Mouse (Mus musculus) retina, adult 2 months (tissue): ENCODE data around the gene Gm20671.
"Not testable (repeated sequence)": the region's sequence is repeated elsewhere in the genome, so short reads cannot be mapped to it uniquely, and the experiment has no call there.

Experiments used
- DNase-seq: peaks from one replicate; pipeline ENCODE4 v3.0.0-alpha.2; 2012; ENCODE audit warnings: low read depth, low spot score

Gm20671 gene

DNA sequence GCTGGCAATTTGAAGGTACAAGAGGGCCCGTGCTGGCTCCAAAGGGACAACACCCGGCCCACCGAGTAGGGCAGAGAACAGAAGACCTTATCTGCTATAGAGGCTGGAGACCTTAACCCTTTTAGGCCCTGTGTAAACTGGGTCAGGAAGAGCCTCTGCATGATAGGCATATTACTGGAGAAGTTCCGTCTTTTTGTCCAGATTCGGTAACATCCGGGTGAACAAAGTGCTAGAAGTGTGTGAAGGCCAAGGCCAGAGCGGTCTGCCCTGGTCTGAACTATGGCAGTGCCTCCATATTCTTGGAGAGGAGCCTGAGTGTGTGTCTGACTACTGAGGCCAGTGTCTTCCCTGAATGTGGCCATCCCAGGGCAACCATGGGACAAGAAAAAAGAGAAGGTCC lies at the start of gene Gm20671:
Gm20671 (minus strand) TSS at position 101 of the 400 bp plus-strand sequence.
- DNase-seq: no peak

DNA sequence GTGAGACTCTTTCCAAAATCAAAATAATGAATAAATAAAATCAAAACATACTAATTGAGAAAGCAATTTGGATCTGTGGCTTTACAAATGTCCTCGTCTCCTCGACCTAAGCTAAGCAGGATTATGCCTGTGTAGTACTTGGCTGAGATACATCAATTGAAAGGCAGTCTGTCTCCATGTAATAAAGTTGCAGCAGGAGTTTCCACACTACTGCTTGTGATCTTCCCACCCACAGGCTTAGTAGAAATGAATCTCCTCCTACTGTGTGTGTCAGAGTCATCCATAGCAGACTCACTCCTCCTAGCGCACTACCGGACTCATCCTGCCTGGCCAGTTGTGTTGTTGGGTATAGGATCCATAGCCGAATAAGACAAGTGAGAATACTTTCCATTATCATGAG lies 45.4 kb upstream of the Gm20671 start:
- DNase-seq: no peak

DNA sequence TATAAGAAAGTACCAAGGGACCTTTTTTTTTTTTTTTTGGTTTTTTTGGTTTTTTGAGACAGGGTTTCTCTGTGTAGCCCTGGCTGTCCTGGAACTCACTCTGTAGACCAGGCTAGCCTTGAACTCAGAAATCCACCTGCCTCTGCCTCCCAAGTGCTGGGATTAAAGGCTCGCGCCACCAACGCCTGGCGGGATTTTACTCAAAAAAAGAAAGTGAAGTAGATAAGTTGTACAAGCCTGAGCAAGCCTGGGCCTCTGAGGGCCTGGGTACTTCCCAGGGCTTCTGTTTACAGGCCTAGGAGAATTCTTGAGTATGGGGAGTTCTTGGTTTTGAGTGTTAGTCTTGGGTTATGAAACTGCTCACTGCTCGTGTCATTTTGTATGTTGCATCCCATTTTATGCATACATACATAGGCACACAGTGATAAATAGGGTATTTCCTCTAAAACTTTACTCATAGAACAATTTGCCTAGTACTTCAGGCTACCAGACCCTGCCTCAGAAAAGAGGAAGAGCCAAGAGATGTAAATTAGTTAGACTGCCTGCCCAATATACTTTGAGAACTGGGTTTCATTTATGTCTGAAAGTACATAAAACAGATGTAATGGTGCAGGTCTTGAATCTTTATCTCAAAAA lies 42.6 kb upstream of the Gm20671 start:
- DNase-seq: no peak

DNA sequence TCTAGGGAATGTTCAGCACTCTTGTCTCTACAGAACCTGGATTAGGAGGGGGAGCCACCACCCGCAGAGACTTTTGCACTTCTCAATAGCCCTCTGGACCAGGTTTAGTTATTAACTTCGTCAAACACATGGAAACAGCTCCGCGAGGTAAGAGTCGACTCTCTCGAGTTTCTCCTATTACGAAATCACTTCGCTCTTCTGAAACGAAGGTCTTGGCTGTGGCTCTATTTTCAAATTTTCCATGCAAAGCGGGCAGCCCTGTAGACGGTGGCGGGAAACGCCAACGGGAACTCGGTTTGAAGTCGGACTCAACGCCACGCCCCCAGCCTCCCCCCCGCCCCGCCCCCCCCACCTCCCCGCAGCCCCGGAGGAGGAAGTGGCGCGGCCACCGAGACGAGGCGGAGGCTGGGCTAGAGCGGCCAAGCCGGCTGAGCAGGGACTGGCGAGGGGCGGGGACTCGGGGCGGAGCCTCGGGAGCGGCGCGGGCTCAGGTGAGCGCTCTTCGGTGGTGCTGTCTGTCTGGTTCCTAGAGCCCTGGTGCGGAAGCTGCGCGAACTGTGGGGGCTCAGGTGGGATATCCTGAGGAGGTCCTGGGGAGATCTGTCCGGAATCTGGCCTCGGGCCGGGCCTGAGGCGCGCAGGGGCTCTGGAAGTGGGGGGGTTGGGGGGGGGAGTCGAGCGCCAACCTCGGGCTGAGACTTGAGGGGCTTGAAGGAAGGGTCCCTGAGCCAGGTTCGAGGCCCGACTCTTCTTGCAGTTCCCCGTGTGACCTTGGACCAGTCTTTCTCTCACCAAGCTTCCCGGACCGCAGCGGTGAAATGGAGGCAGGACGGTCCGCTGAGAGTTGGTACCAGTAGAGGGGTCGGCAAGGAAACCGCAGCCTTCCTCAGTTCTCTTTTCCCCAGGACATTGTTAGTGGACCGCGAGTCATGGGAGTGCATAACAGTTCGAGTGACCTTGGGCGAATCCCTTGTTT lies 36.6 kb upstream of the Gm20671 start, which contains the start of gene Depdc5:
Depdc5 (plus strand) TSS at position 449 of the 976 bp plus-strand sequence.
- DNase-seq: peak; percentile 83

DNA sequence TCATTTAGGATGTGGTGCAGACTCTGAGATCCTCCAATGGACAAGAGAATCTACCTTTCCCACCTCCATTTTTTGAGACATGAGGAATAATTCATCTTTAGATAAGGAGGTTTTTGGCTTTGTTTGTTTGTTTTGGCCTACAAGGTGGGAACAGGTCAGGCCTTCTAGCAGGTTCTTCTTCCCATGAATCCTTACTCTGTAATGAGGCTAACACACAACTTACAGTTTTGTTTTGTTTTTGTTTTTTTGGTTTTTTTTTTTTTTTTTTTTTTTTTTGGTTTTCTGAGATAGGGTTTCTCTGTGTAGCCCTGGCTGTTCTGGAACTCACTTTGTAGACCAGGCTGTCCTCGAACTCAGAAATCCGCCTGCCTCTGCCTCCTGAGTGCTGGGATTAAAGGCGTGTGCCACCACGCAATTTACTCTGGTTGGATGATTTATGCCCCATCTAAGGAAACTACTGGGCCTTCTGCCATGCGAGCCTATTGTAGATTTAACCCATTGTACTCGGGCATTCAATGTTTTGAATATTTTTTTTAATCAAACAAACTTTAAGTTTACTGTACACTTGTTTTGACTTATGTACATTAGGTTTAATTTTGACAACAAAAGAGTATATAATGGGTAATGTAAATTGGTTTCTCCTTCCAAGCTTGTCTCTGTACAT lies 35.7 kb upstream of the Gm20671 start:
- no peak for DNase-seq

DNA sequence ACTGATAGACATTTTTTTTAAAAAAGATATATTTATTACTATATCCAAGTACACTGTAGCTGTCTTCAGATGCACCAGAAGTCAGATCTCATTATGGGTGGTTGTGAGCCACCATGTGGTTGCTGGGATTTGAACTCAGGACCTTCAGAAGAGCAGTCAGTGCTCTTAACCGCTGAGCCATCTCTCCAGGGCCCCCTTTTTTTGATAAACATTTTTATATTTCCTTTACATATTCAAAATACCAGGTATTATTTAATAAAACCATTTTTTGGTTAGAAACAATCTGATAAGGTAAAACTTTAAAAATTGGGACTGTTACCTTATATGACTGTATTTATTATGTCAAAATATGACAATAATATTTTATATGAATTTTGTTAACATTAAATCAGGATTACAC lies 34.2 kb upstream of the Gm20671 start:
- DNase-seq: no peak

DNA sequence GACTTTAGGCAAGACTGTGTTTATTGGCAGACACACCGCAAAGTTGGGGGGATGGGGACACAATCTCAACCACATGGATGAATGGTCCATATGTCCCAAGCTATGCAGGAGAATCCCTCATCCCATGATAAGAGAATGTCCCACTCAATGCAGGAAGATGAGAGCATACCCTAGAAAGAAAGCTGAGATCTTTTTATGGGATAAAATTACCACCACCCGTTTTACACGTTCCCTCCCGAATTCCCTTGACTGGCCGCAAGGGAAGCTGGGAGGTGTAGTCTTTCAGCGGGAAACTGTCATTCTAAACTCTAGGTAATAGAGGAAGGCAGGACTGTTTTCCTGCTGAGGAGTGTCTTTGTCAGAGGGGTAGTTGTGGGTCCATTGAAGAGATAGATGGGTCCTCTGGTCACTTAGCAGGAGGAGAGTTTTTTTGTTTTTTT lies 30.9 kb upstream of the Gm20671 start:
- DNase-seq: no peak

DNA sequence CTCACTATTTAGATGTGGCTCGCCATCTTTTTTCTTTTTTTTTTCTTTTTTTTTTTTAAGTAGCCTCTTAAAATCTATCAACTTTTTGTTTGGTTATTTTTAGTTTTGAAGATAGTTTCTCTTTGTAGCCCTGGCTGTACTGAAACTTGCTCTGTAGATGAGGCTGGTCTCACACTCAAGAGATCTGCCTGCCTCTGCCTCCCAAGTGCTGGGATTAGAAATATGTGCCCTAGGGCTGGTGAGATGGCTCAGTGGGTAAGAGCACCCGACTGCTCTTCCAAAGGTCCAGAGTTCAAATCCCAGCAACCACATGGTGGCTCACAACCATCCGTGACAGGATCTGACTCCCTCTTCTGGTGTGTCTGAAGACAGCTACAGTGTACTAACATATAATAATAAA lies 28.4 kb upstream of the Gm20671 start:
- DNase-seq: not testable (repeated sequence)

DNA sequence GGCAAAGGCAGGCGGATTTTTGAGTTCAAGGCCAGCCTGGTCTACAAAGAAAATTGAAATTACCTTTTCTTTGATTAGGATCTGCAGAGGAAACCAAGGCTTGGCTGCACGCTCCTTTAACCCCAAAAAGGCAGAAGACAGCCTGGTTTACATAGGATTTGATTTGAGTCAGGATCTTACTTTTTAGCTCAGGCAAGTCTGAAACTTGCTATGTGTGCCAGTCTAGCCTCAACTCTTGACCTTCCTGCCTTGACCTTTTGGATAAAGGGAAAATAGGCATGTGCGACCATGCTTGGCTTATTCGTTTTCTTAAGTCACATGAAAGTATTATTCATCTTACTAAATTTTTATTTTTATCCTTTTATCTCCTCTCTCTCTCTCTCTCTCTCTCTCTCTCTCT lies 27.9 kb upstream of the Gm20671 start:
- DNase-seq: no peak

DNA sequence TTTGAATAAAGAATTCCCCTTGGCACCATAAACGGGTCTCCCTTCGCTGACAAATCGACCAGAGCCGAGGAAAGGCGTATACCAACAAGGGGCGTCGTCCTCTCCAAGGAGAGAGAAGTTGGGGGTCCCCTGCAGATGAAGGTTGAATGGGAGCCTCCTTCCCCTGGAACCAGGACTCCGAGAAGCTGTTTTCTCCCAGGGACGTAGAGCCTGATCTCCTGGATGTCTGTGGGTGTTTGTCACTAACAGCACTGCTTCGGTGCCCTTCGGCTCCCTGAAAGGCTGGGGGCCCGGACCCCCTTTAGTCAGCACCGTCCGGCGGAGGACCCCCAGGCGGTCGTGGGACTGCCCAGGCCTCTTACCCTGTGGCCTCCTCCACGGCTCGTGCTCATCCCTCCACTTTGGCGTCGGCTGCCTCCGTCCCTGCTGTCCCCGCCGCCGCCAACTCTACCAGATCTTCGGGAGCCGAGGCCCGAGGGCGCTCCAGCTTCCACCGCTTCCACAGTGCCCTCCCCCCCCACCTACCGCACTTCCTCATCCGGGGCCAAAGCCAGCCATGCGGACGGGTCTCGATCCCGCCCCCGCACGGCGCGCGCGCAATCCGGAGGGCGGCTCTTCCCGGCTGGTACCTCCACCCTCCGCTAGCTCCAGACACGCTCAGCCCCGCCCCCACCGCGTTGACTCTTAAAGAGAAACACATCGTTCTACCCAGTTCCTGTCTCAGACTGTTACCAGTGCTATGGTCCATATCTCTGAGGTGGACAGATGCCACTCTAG lies 27.0 kb upstream of the Gm20671 start, which contains the start of gene Prr14l:
Prr14l (minus strand) TSS at position 526 of the 777 bp plus-strand sequence.
- DNase-seq: peak; percentile 90

DNA sequence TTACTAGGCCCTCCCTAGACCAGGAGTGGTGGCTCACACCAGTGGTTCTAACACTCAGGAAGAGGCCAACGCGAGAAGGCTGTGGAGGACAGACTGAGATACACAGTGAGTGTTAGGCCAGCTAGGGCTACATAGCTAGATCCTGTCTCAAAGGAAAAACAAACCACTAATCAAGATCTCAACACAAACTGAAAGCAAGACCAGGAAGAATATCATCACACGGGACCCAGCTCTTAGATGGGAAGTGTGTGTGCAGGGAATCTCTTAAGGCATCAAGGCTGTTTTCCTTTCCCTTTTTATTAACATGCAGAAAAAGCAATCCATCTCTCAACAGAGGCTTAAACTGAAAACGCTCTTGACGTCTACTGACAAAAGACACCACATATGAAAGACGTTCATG lies 25.1 kb upstream of the Gm20671 start:
- no peak for DNase-seq

DNA sequence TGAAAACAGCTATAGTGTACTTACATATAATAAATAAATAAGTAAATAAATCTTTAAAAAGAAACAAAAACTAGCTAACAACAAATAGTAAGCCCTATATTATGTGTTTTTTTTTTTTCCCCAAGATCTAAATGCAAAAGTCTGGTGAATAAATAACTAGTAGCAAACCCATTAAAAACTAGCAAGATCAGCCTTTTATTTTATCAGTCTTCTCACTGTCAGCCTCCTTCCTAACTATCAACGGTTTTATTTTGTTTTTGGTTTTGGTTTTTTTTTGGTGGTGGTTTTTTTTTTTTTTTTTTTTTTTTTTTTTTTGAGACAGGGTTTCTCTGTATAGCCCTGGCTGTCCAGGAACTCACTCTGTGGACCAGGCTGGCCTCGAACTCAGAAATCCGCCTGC lies 22.7 kb upstream of the Gm20671 start:
- not testable (repeated sequence) for DNase-seq

DNA sequence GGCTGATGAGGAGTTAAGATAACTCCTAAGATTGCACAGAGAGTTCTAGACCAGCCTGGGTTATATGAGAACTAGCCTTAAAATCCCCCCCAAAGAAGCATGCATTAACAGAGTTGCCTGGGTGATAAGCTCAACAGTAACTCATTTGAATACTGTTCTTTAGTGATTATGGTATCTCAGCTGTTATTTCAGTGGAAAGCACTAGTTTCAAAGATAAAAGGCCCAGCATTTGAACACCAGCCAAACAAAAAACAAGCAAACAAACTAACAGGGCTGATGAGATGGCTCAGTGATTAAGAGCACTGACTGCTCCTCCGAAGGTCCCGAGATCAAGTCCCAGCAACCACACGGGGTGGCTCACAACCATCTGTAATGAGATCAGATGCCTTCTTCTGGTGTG lies 22.3 kb upstream of the Gm20671 start:
- DNase-seq: no peak

DNA sequence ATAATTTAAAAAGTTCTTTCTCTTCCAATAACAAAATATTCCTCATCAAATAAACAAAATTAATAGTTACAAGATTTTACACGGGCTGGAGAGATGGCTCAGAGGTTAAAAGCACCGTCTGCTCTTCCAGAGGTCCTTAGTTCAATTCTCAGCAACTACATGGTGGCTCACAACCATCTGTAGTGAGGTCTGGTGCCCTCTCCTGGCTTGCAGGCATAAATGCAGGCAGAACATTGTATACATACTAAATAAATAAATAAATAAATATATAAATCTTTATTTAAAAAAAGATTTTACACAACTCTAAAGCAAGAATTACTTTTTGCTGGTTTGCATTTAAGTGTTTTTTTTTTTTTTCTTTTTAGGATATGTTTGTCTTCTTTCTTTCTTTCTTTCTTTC lies 13.1 kb upstream of the Gm20671 start:
- no peak for DNase-seq

DNA sequence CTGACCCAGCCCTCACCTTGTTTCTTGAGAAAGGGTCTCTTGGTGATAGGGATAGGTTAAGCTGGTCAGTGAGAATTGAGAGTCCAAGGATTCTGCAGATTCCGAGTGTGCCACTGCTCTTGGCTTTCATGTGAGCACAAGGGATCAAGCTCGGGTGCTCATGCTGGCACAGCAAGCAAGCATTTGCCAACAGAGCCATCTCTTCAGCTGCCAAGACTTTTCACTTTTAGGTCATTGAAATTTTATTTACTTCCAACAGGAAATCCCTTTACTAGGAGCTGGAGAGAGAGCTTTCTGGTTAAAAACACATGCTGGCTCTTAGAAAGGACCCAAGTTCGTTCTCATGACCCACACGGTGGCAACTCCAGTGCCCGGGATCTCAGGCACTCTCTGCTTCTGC lies 10.1 kb upstream of the Gm20671 start:
- no peak for DNase-seq

DNA sequence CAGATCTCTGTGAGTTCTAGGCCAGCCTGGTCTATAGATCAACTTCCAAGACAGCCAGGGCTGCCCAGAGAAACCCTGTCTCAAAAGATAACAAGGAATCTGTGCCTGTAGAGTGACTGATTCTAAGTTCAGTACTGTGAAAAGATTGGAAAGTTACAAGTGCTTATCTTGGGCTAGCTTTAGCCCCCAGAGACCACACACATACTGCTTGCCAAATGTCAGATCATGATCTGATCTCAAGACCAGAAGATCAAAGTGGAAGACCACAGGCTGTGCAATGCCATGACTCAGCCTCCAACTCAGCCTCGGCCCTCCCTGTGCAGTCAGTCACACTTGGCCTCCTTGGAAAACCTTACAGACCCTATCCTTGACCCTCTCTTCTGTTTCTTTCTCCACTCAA lies 7.6 kb upstream of the Gm20671 start:
- no peak for DNase-seq

DNA sequence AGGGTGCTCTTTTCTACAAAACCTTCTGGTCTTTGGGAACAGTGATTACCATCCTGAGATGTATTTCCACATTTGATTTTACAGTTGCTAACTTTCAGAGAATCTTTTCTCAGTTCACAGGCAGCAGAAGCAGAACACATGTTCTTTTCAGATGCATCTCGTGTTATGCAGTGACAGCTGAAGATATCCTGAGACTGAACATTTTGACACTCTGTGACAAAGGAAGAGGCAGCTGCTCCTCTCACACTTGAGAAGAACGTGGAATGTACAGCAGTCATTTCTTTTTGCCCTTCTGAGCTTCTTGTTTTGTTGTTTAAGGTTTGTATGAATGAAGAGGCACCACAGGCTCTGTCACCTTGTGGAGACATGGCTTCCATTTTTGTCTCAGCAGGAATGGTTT lies 3.1 kb upstream of the Gm20671 start:
- DNase-seq: no peak

DNA sequence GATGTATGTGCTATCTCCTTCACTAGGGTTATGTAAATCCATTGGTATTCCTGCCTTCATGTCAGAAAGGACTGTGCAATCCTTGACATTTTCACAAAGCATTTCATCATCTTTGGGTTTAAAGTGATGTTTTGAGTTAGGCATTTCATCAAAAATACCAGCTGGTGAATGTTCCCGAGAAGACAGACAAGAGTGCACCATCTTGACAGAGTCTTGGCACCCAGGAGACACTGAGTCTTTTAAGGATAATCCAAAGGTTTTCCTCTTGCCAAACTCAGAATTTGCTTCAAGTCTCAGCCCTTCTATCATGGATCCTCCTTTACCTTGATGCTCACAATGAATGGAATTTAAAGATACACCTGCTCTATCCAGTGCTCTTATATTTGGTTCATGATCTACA lies 1.9 kb upstream of the Gm20671 start:
- not testable (repeated sequence) for DNase-seq

DNA sequence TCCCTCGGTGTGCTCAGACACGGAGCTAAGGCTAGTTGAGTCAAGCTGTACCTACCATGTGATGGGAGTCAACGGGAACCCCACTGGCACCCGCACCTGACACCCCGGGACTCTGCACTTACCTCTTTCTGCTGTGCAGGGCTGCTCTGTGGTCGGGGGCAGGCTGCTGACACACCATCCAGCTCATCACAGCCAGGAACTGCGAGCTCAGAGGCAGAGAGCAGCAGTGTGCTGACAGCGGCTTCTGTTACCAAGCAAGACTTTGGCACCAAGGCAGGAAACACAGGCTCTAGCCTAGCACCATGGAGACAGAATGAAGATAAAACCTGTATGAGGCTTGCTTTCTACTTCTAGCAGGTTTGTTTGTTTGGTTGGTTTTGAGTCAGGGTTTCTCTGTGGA lies 6.4 kb downstream of the Gm20671 start:
- DNase-seq: no peak

DNA sequence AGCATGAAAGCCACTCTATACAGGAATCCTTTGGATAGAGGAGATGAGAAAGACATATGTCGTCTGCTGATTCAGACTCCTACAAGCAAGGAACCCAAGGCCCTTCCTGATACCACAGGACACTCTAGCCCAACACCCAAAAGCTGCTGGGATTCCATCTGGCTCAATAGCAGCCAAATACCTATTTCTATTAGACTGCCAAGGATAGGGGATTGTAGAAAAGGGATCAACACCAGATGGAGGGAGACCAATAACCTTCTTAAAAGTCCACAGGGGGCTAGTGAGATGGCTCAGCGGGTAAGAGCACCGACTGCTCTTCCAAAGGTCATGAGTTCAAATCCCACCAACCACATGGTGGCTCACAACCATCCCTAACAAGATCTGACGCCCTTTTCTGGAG lies 11.5 kb downstream of the Gm20671 start:
- DNase-seq: no peak

DNA sequence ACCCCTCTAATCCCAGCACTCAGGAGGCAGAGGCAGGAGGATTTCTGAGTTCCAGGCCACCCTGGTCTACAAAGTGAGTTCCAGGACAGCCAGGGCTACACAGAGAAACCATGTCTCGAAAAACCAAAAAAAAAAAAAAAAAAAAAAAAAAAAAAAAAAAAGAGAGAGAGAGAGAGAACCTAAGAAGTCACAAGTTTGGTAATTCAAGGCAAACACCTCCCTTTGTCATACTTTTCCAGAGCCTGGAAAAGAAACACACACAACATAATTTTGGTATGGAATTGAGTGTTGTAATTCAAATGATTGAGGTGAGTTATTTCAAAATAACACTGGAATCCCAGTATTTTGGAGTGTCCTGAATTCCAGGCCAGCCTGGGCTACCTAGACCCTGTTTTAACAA lies 40.5 kb downstream of the Gm20671 start:
- not testable (repeated sequence) for DNase-seq
